Mouse (Mus musculus) heart, postnatal 36 days (tissue): Measurements from ENCODE around the gene Cdnf. TPM values are rescaled to one million over a fixed set of nuclear protein-coding genes. Genes with fewer than 3 reads are reported as not detected.

Experiments
- DNase-seq, 2 experiments: peaks; one replicate each; pipeline ENCODE4 v3.0.0; 2021 to 2022
- intact Hi-C: fragments of 180-260 bp; cut with DNase I; formaldehyde crosslinking; loops from one replicate; pipeline ENCODE4 v1.15.1; 2025
- total RNA-seq, 2 experiments: library from RNA; stranded (reverse); gene quantifications; 2 replicates each; pipeline ENCODE4 v1.2.3; 2021

Cdnf gene
- 10 to 100 TPM; 27.6 to 28.1 TPM for total RNA-seq

GRCm38 (mm10) chr2:3512552-3513454 lies at the start of gene Cdnf, which contains the start of the genes Gm45902 and Hspa14:
Gene Cdnf (plus strand): TSS chr2:3513030.
Gene Gm45902 (minus strand): TSS chr2:3512790.
Gene Hspa14 (minus strand): TSS chr2:3512814.
- intact Hi-C loops = loop anchor here (1.0 to 5.0 kb wide), 3 partner anchors 37 to 181 kb away; partner anchors contain the start of genes Dclre1c, Meig1 and Rpp38

GRCm38 (mm10) chr2:3473891-3474290 lies 38.9 kb upstream of the Cdnf start:
- intact Hi-C loops = loop anchor here (2.0 kb wide), 1 partner anchor 49 kb away; the partner anchor contains the start of gene Dclre1c
- DNase-seq = no peak

More at GRCm38 (mm10) chr2:3512552-3513454, at the start of gene Cdnf, which contains the start of the genes Gm45902 and Hspa14:
- peak; percentile 92 to 95 for DNase-seq

- peak; percentile 48 to 51 for DNase-seq
- intact Hi-C loops = loop anchor here (2.0 kb wide), 1 partner anchor 50 kb away; the partner anchor contains the start of gene Dclre1c
Measured at GRCm38 (mm10) chr2:3474361-3474805, 38.4 kb upstream of the Cdnf start.

GRCm38 (mm10) chr2:3474861-3475283 lies 38.0 kb upstream of the Cdnf start, which contains the start of gene Suv39h2:
Gene Suv39h2 (minus strand): TSS chr2:3475031.
- DNase-seq = peak; percentile 97 to 98
- intact Hi-C loops = loop anchor here (2.0 to 5.0 kb wide), 2 partner anchors 50 to 148 kb away; partner anchors contain the start of gene Dclre1c

- DNase-seq = no peak
- intact Hi-C loops = loop anchor here (1.0 to 5.0 kb wide), 3 partner anchors 37 to 148 kb away; partner anchors contain the start of genes Dclre1c, Gm45902 and Hspa14
Measured at GRCm38 (mm10) chr2:3475746-3476251, 37.0 kb upstream of the Cdnf start.

GRCm38 (mm10) chr2:3480239-3480638 lies 32.6 kb upstream of the Cdnf start:
- no peak for DNase-seq
- intact Hi-C loops = no loop called here

GRCm38 (mm10) chr2:3489816-3490215 lies 23.0 kb upstream of the Cdnf start:
- intact Hi-C loops = no loop called here
- no peak for DNase-seq

- DNase-seq = no peak
- intact Hi-C loops = no loop called here
Measured at GRCm38 (mm10) chr2:3493833-3494409, 18.9 kb upstream of the Cdnf start.

GRCm38 (mm10) chr2:3499543-3499942 lies 13.3 kb upstream of the Cdnf start:
- no peak for DNase-seq
- intact Hi-C loops = no loop called here

GRCm38 (mm10) chr2:3500886-3501285 lies 11.9 kb upstream of the Cdnf start:
- intact Hi-C loops = no loop called here
- no peak for DNase-seq

- DNase-seq = no peak
- intact Hi-C loops = loop anchor here (1.0 to 5.0 kb wide), 3 partner anchors 36 to 180 kb away; partner anchors contain the start of genes Dclre1c, Meig1 and Rpp38
Measured at GRCm38 (mm10) chr2:3512076-3512475, 754 bp upstream of the Cdnf start.

- intact Hi-C loops = no loop called here
- no peak for DNase-seq
Measured at GRCm38 (mm10) chr2:3522558-3522957, 9.7 kb downstream of the Cdnf start.

- no peak for DNase-seq
- intact Hi-C loops = no loop called here
Measured at GRCm38 (mm10) chr2:3526288-3526687, 13.5 kb downstream of the Cdnf start.

- no peak for DNase-seq
- intact Hi-C loops = loop anchor here (5.0 to 10.0 kb wide), 2 partner anchors 194 to 953 kb away; no protein-coding TSS in a partner anchor
Measured at GRCm38 (mm10) chr2:3541307-3542079, 28.7 kb downstream of the Cdnf start.

GRCm38 (mm10) chr2:3546055-3546454 lies 33.2 kb downstream of the Cdnf start:
- intact Hi-C loops = loop anchor here (1.0 to 10.0 kb wide), 3 partner anchors 223 to 949 kb away; no protein-coding TSS in a partner anchor
- DNase-seq = no peak

- DNase-seq = peak; percentile 46 to 59
- intact Hi-C loops = loop anchor here (1.0 to 10.0 kb wide), 3 partner anchors 223 to 948 kb away; no protein-coding TSS in a partner anchor
Measured at GRCm38 (mm10) chr2:3546588-3546987, 33.8 kb downstream of the Cdnf start.

GRCm38 (mm10) chr2:3570186-3570585 lies 57.4 kb downstream of the Cdnf start, which contains the start of gene Fam107b:
Gene Fam107b (plus strand): TSS chr2:3570488.
- no peak for DNase-seq
- intact Hi-C loops = no loop called here

- intact Hi-C loops = no loop called here
- no peak for DNase-seq
Measured at GRCm38 (mm10) chr2:3570606-3571005, 57.8 kb downstream of the Cdnf start.

- no peak for DNase-seq
- intact Hi-C loops = no loop called here
Measured at GRCm38 (mm10) chr2:3573883-3574282, 61.1 kb downstream of the Cdnf start.
